Mouse (Mus musculus): Measurements from ENCODE around the gene Nup133. TPM values are rescaled to one million over a fixed set of nuclear protein-coding genes. Genes with fewer than 3 reads are reported as not detected.
A peak's percentile ranks its signal among the peaks of the same experiment; 100 is the strongest.

Gene Nup133
- polyA plus RNA-seq, 1 experiment = 7.9 TPM

DNA sequence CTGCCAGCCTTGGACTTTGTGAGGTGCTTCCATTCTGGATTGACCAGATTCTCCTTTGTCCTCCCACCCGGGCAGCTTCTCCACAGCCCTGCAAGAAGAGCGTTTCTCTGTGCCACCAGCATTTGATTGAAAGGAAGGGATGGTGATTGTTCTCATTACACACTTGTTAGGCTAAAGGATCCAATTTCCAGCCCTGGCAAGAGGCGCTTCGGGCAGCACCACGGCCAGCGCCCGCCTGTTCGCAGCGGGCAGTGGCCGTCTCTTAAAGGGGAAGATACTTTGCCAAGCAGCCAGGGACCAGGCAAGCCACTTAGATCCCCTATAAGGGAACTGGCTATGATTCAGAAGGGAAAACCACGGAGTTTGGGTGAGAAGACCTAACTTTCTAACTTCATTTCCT, 57.8 kb downstream of the Nup133 start:
- no peaks in the 10 kb centered on the region for H3K36me3 ChIP-seq (ENCODE audit: control insufficient read depth, insufficient read depth, low read length)
- TF ChIP-seq CTCF (conservative IDR thresholded peaks at IDR 0.05; ENCODE audit: insufficient read depth, insufficient read length, low read depth, low read length) (no peak), POLR2A (IDR thresholded peaks at IDR 0.05; ENCODE audit: low read depth, low read length) (no peak)
- no peaks in the 10 kb centered on the region; the same call in 1 of the 2 replicates for H3K27me3 ChIP-seq (replicated peaks; ENCODE audit: control insufficient read depth, insufficient read depth, low read length)
- no peak overlapping the region for H3K4me3 ChIP-seq (ENCODE audit: insufficient read depth, low read depth, low read length)
- 2% methylated on average over 11 of the region's 11 CpGs for WGBS
- peak; percentile 28 for DNase-seq
- no peaks in the 10 kb centered on the region for H3K4me1 ChIP-seq (ENCODE audit: control insufficient read depth, insufficient read depth, low read length)
- no peak overlapping the region for H3K27ac ChIP-seq (ENCODE audit: insufficient read depth, low read depth, low read length)

DNA sequence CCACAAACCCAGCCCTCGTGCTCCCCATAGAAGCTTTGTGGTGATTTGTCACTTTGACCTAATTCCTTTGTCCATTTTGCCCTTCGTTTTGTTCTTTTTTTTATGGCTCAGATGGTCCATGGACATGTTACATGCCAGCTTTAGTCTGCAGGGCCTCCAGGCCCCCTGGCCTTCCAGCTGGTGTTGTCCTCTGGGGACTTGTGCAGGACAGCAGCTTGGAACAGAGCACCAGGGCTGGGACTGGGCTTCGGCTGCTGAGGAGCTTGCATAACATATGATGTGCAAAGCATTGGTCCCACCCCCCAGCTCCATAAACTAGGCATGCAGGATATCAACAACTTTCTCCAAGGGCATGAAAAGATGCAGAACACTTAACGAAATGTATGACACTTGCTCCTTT, 59.3 kb downstream of the Nup133 start:
- TF ChIP-seq CTCF (conservative IDR thresholded peaks at IDR 0.05; ENCODE audit: insufficient read depth, insufficient read length, low read depth, low read length) = no peak
- no peak for TF ChIP-seq POLR2A (IDR thresholded peaks at IDR 0.05; ENCODE audit: low read depth, low read length)
- Histone ChIP-seq H3K27me3 (replicated peaks; ENCODE audit: control insufficient read depth, insufficient read depth, low read length) (no peaks in the 10 kb centered on the region; the same call in 1 of the 2 replicates), H3K27ac (ENCODE audit: insufficient read depth, low read depth, low read length) (no peak overlapping the region), H3K4me3 (ENCODE audit: insufficient read depth, low read depth, low read length) (no peak overlapping the region), H3K4me1 (ENCODE audit: control insufficient read depth, insufficient read depth, low read length) (no peaks in the 10 kb centered on the region), H3K36me3 (ENCODE audit: control insufficient read depth, insufficient read depth, low read length) (no peaks in the 10 kb centered on the region)
- 67% methylated on average over 4 of the region's 4 CpGs for WGBS
- DNase-seq = no peak

DNA sequence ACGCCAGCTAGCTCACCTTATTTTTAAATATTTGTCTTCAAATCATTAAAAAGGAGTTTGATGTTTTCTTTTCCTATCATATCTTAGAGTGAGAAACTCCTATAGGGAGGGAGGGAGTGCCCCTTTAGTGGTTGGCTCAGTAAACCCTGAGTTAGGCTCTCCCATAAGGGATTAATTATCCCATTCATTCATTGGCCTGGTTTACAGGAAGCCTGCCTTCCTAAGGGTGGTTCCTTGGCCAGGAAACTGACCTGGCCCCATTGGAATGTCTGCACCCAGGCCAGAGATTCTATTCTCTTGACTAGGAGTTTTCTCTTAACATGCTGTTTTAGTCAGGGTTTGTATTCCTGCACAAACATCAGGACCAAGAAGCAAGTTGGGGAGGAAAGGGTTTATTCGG, 61.1 kb downstream of the Nup133 start:
- TF ChIP-seq CTCF (conservative IDR thresholded peaks at IDR 0.05; ENCODE audit: insufficient read depth, insufficient read length, low read depth, low read length) = no peak
- no peak for TF ChIP-seq POLR2A (IDR thresholded peaks at IDR 0.05; ENCODE audit: low read depth, low read length)
- H3K27me3 ChIP-seq (replicated peaks; ENCODE audit: control insufficient read depth, insufficient read depth, low read length) = no peaks in the 10 kb centered on the region; the same call in 1 of the 2 replicates
- 90% methylated on average over 2 of the region's 2 CpGs for WGBS

DNA sequence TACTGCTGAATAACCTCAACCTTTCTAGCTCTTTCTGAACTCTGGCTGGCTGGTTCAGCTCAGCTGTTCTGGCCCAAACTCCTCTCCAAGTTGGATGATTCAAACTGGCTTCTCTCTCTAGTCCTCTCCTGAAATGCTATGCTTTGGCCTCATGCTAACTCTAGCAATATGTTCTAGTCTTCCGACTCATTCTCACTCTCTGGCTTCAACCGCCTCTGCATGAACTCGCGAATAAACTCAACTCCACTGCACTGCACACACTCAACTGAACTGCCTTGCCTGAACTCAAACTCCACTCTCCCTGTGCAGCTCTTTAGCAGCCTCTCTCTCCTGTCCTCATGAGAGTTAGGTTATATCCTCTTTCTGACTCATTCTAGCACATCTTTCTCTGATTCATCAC, 61.9 kb downstream of the Nup133 start:
- Histone ChIP-seq H3K27me3 (replicated peaks; ENCODE audit: control insufficient read depth, insufficient read depth, low read length) (no peaks in the 10 kb centered on the region), H3K4me1 (ENCODE audit: control insufficient read depth, insufficient read depth, low read length) (no peaks in the 10 kb centered on the region), H3K4me3 (ENCODE audit: insufficient read depth, low read depth, low read length) (no peak overlapping the region), H3K27ac (ENCODE audit: insufficient read depth, low read depth, low read length) (no peak overlapping the region), H3K36me3 (ENCODE audit: control insufficient read depth, insufficient read depth, low read length) (no peaks in the 10 kb centered on the region)
- no peak for DNase-seq
- TF ChIP-seq CTCF (conservative IDR thresholded peaks at IDR 0.05; ENCODE audit: insufficient read depth, insufficient read length, low read depth, low read length) = no peak
- no peak for TF ChIP-seq POLR2A (IDR thresholded peaks at IDR 0.05; ENCODE audit: low read depth, low read length)
- WGBS = 95% methylated on average over 4 of the region's 4 CpGs

More for the DNA sequence above, 61.1 kb downstream of the Nup133 start:
- Histone ChIP-seq H3K4me1 (ENCODE audit: control insufficient read depth, insufficient read depth, low read length) (no peaks in the 10 kb centered on the region), H3K4me3 (ENCODE audit: insufficient read depth, low read depth, low read length) (no peak overlapping the region), H3K27ac (ENCODE audit: insufficient read depth, low read depth, low read length) (no peak overlapping the region), H3K36me3 (ENCODE audit: control insufficient read depth, insufficient read depth, low read length) (no peaks in the 10 kb centered on the region)
- no peak for DNase-seq

DNA sequence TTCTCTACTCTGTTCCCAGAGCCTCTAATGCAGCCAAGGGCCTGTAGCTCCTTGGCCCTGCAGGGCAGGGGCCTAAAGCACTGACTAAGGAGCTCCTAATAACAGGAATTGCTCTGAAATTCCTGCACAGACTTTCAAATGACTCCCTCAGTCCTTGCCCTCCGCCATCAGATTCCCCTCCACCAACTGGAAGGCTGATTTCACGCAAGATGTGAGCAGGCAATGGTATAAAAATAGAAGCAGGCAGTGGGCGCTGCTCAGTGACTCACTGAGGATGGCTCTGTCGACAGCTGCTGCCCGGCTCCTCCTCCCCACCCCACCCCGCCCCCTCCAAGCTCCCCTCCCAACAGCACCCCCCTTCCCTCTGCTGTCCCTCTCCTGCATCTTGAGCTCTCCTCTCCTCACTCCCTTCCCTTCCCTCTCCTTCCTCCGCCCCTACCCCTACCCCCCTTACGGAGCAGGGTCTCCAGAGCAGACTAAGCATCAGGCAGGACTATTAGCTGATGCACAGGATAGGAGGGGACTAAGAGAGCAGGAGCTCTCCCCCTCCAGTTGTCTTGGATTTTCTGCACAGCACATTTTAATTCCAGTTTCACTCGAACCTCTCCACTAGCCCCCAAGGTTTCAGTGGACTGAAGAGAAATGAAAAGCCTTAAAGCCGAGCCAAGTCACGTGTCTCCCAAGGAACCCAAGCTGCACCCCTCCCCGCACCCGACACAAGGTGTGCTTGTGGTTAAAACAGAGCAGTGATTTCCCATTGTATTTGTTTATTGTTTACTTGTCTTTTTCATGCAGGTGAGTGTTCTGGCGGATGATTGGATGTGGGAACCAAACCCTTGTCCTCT, 64.1 kb downstream of the Nup133 start:
- H3K36me3 ChIP-seq (ENCODE audit: control insufficient read depth, insufficient read depth, low read length) = no peaks in the 10 kb centered on the region
- H3K27me3 ChIP-seq (replicated peaks; ENCODE audit: control insufficient read depth, insufficient read depth, low read length) = no peaks in the 10 kb centered on the region
- H3K4me1 ChIP-seq (ENCODE audit: control insufficient read depth, insufficient read depth, low read length) = no peaks in the 10 kb centered on the region
- H3K4me3 ChIP-seq (ENCODE audit: insufficient read depth, low read depth, low read length) = no peak overlapping the region
- no peak overlapping the region for H3K27ac ChIP-seq (ENCODE audit: insufficient read depth, low read depth, low read length)
- 8% methylated on average over 13 of the region's 14 CpGs for WGBS
- TF ChIP-seq CTCF (conservative IDR thresholded peaks at IDR 0.05; ENCODE audit: insufficient read depth, insufficient read length, low read depth, low read length) (no peak), POLR2A (IDR thresholded peaks at IDR 0.05; ENCODE audit: low read depth, low read length) (no peak)
- DNase-seq = no peak

DNA sequence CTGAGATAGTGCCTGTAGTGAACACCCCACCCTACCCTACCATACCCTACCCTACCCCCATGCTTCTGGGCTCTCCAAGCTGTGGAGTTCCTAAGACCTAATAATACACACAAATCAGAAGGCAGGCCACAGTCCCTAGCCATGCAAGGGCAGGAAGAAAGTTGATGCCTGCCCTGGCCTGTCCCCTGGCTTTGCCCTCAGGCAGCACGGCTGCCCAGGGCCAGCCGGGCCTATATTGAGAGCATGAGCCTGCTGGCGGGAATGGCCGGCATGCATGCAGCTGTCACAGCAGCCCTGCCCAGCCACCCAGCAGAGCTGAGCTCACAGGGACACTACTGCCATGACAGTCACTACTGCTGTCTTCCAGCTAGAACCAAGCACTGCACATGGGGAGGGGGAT, 66.0 kb downstream of the Nup133 start:
- TF ChIP-seq CTCF (conservative IDR thresholded peaks at IDR 0.05; ENCODE audit: insufficient read depth, insufficient read length, low read depth, low read length) (no peak), POLR2A (IDR thresholded peaks at IDR 0.05; ENCODE audit: low read depth, low read length) (no peak)
- Histone ChIP-seq H3K4me1 (ENCODE audit: control insufficient read depth, insufficient read depth, low read length) (no peaks in the 10 kb centered on the region), H3K27ac (ENCODE audit: insufficient read depth, low read depth, low read length) (no peak overlapping the region), H3K27me3 (replicated peaks; ENCODE audit: control insufficient read depth, insufficient read depth, low read length) (no peaks in the 10 kb centered on the region), H3K36me3 (ENCODE audit: control insufficient read depth, insufficient read depth, low read length) (no peaks in the 10 kb centered on the region), H3K4me3 (ENCODE audit: insufficient read depth, low read depth, low read length) (no peak overlapping the region)
- WGBS = 76% methylated on average over 4 of the region's 4 CpGs
- no peak for DNase-seq

DNA sequence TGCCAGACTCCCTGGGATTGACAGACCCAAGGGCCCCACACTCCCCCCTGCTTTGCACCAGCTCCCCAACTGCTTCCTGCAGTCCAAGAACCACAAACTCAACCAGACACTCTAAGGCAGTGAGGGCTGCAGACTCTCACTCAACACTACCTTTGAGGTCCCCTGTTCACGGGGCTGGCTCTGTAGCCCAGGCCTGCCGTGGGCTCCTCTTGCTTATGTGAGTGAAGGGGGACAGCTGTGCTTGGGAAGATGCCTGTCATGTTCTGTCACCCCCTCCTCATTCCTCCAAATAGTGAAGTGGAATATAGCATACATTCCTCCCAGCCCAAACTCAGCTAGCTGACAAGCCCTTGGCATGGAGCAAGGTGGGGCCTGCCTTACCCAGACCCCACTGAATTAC, 66.7 kb downstream of the Nup133 start:
- Histone ChIP-seq H3K4me3 (ENCODE audit: insufficient read depth, low read depth, low read length) (no peak overlapping the region), H3K27ac (ENCODE audit: insufficient read depth, low read depth, low read length) (no peak overlapping the region), H3K36me3 (ENCODE audit: control insufficient read depth, insufficient read depth, low read length) (no peaks in the 10 kb centered on the region), H3K27me3 (replicated peaks; ENCODE audit: control insufficient read depth, insufficient read depth, low read length) (no peaks in the 10 kb centered on the region), H3K4me1 (ENCODE audit: control insufficient read depth, insufficient read depth, low read length) (no peaks in the 10 kb centered on the region)
- DNase-seq = no peak
- 86% methylated on average over 2 of the region's 2 CpGs for WGBS
- no peak for TF ChIP-seq POLR2A (IDR thresholded peaks at IDR 0.05; ENCODE audit: low read depth, low read length)
- TF ChIP-seq CTCF (conservative IDR thresholded peaks at IDR 0.05; ENCODE audit: insufficient read depth, insufficient read length, low read depth, low read length) = no peak
